Mouse (Mus musculus) brain, embryonic 14.5 days (tissue): ENCODE results near the gene Gfpt1.

Experiments
- CTCF ChIP-seq: fragments of 200-500 bp; IDR thresholded peaks from 2 replicates; pipeline ENCODE4 v1.5.1; 2012; ENCODE audit warnings: inconsistent platforms, mild to moderate bottlenecking, moderate library complexity, borderline replicate concordance; ENCODE audit not compliant: insufficient read depth, insufficient read length; ENCODE audit errors: extremely low read depth
- POLR2A ChIP-seq: fragments of 200-500 bp; IDR thresholded peaks from 2 replicates; pipeline ENCODE4 v1.6.1; 2012; ENCODE audit warnings: mild to moderate bottlenecking, inconsistent platforms, borderline replicate concordance; ENCODE audit not compliant: poor library complexity, insufficient read depth, insufficient read length, severe bottlenecking; ENCODE audit errors: extremely low read depth

- TF ChIP-seq POLR2A (no peak), CTCF (no peak)
Measured at GRCm38 (mm10) chr6:87088356-87088755, 45.7 kb downstream of the Gfpt1 start.
